9 mouse cellular contexts compared by ENCODE assay signal in the genomic region with DNA sequence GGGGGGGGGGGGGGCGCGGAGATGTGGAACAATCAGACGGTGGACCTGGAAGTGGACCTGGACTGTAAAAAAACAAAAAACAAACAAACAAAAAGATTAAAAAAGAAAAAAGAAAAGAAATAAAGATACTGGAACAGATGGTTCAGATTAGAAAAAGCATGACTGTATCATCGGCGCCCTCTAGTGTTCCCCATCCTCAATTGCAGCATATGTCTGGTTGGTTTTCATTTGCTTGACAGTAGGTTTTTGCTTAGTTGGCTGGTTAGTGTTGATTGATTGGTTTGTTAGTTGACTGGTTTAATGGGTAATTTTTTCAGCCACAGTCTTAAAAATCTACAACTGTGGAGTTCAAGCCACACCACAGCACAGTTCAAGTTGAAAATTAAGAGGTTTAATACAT. TPM values are rescaled to one million over a fixed set of nuclear protein-coding genes. Genes with fewer than 3 reads are reported as not detected.
DNase-seq lines count a peak whose midpoint lies in the region; ATAC-seq and TF ChIP-seq lines count a peak whose summit lies in the region.
"Had no signal": no experiment of that assay in that cellular context is flagged by ENCODE, and none has a peak within 500 bp of the region (broad histone marks: within the 10 kb centered on the region; RNA-seq: fewer than 3 reads in every experiment).

No protein-coding gene starts in this region.

- H3K27me3 ChIP-seq in cerebellum, adult 2 months (ENCODE audit: control insufficient read depth, insufficient read depth, low read length): no peaks in the 10 kb centered on the region
- no peaks in the 10 kb centered on the region for H3K27me3 ChIP-seq in midbrain, embryonic 14.5 days (ENCODE audit: control insufficient read depth, insufficient read depth, low read length)
- no peaks in the 10 kb centered on the region for H3K27me3 ChIP-seq in midbrain, embryonic 16.5 days (ENCODE audit: control insufficient read depth, insufficient read depth, low read depth, low read length)

- H3K36me3 ChIP-seq in midbrain, embryonic 14.5 days (ENCODE audit: control insufficient read depth, insufficient read depth, low read length): no peaks in the 10 kb centered on the region
- no peaks in the 10 kb centered on the region for H3K36me3 ChIP-seq in midbrain, embryonic 16.5 days (ENCODE audit: control insufficient read depth, insufficient read depth, low read length)

- 4% methylated on average over 5 of the region's 5 CpGs for WGBS in cerebellum, adult 2 months
- WGBS in midbrain, embryonic 14.5 days: 8% methylated on average over 5 of the region's 5 CpGs
- WGBS in midbrain, embryonic 16.5 days: 6% methylated on average over 5 of the region's 5 CpGs
- 6% methylated on average over 5 of the region's 5 CpGs for WGBS in large intestine, adult 2 months

- no peak for TF ChIP-seq CTCF in cerebellum, adult 2 months (IDR thresholded peaks at IDR 0.05; ENCODE audit: borderline replicate concordance, insufficient read depth, low read depth, low read length)

- H3K27ac ChIP-seq in cerebellum, adult 2 months (ENCODE audit: insufficient read depth, low read length): no peak overlapping the region
- H3K27ac ChIP-seq in midbrain, embryonic 14.5 days (replicated peaks; ENCODE audit: low read depth, low read length): no peak overlapping the region
- H3K27ac ChIP-seq in midbrain, embryonic 16.5 days (ENCODE audit: low read length): no peak overlapping the region

- no peak for TF ChIP-seq POLR2A in cerebellum, adult 2 months (IDR thresholded peaks at IDR 0.05; ENCODE audit: borderline replicate concordance, insufficient read depth, low read length)

- peak; percentile 17 to 21 for DNase-seq in cerebellum, adult 2 months
- DNase-seq in midbrain, embryonic 14.5 days: peak; percentile 73
- peak; percentile 13 to 29 for DNase-seq in cerebellum, postnatal 36 days
- DNase-seq in large intestine, adult 2 months (ENCODE audit: low read depth, low spot score): peak; percentile 7
- DNase-seq in testis, postnatal 14 days (ENCODE audit: low spot score): no peak

- ATAC-seq in cerebellum, adult (ENCODE audit: insufficient number of reproducible peaks, low FRiP score, low TSS enrichment): no peak
- ATAC-seq in midbrain, embryonic 14.5 days (ENCODE audit: low FRiP score, low TSS enrichment): no peak
- no peak for ATAC-seq in midbrain, embryonic 16.5 days
- ATAC-seq in megakaryocyte, adult 5-6 weeks (ENCODE audit: poor library complexity, severe bottlenecking): peak; percentile 62

- no peak overlapping the region for H3K4me2 ChIP-seq in midbrain, embryonic 14.5 days (ENCODE audit: low read length)
- no peak overlapping the region for H3K4me2 ChIP-seq in midbrain, embryonic 16.5 days (ENCODE audit: low read length)

- no peak overlapping the region for H3K4me3 ChIP-seq in cerebellum, adult 2 months (replicated peaks; ENCODE audit: insufficient read depth, low read depth, low read length)
- H3K4me3 ChIP-seq in midbrain, embryonic 14.5 days (replicated peaks; ENCODE audit: low read depth, low read length): no peak overlapping the region
- H3K4me3 ChIP-seq in midbrain, embryonic 16.5 days (ENCODE audit: low read depth, low read length): no peak overlapping the region

- no peaks in the 10 kb centered on the region for H3K9me3 ChIP-seq in midbrain, embryonic 14.5 days (ENCODE audit: control insufficient read depth, low read length)
- no peaks in the 10 kb centered on the region for H3K9me3 ChIP-seq in midbrain, embryonic 16.5 days (replicated peaks; ENCODE audit: control insufficient read depth, low read length, poor library complexity, severe bottlenecking)

- no peaks in the 10 kb centered on the region for H3K4me1 ChIP-seq in cerebellum, adult 2 months (ENCODE audit: control insufficient read depth, insufficient read depth, low read length)
- H3K4me1 ChIP-seq in midbrain, embryonic 14.5 days (ENCODE audit: control insufficient read depth, insufficient read depth, low read length): no peaks in the 10 kb centered on the region
- no peaks in the 10 kb centered on the region for H3K4me1 ChIP-seq in midbrain, embryonic 16.5 days (ENCODE audit: control insufficient read depth, insufficient read depth, low read length)

- no peak overlapping the region for H3K9ac ChIP-seq in midbrain, embryonic 14.5 days (replicated peaks; ENCODE audit: low read length)
- no peak overlapping the region for H3K9ac ChIP-seq in midbrain, embryonic 16.5 days (ENCODE audit: low read depth, low read length)

RNA-seq across cellular contexts. Expression of a gene that starts 11.1 kb away (rescaled TPM):
- polyA plus RNA-seq in cerebellum, adult 2 months (2012; rRNA removed): not detected in 2 replicates
- polyA plus RNA-seq in midbrain, embryonic 14.5 days (2014; fragmentation: Nextera tagmentation; extraction: Ambion mirVana): not detected in 2 replicates
- not detected in 2 replicates for polyA plus RNA-seq in midbrain, embryonic 16.5 days (2015; fragmentation: Nextera tagmentation; extraction: Ambion mirVana)
- polyA plus RNA-seq in large intestine, adult 2 months (2012; rRNA removed): not detected in 2 replicates
- not detected in 2 replicates for total RNA-seq in megakaryocyte, adult 5-6 weeks (2015)
- total RNA-seq in megakaryocyte, adult 5-6 weeks (2017): not detected in 2 replicates
- polyA plus RNA-seq: heart, embryonic 16.5 days had no signal

RNA-seq across cellular contexts. Expression of a gene that starts 47.7 kb away (rescaled TPM):
- polyA plus RNA-seq in cerebellum, adult 2 months (2012; rRNA removed): not detected in 2 replicates
- polyA plus RNA-seq in midbrain, embryonic 14.5 days (2014; fragmentation: Nextera tagmentation; extraction: Ambion mirVana): not detected in 2 replicates
- not detected in 2 replicates for polyA plus RNA-seq in midbrain, embryonic 16.5 days (2015; fragmentation: Nextera tagmentation; extraction: Ambion mirVana)
- polyA plus RNA-seq in large intestine, adult 2 months (2012; rRNA removed): not detected in 2 replicates
- total RNA-seq in megakaryocyte, adult 5-6 weeks (2015): not detected in 2 replicates
- not detected in 2 replicates for total RNA-seq in megakaryocyte, adult 5-6 weeks (2017)
- polyA plus RNA-seq: heart, embryonic 16.5 days had no signal
